ENCODE assay signal across 8 mouse cellular contexts in genomic region chr2:6273392-6273845, GRCm38 (mm10). TPM values are rescaled to one million over a fixed set of nuclear protein-coding genes. Genes with fewer than 3 reads are reported as not detected.
DNase-seq lines count a peak whose midpoint lies in the region; ATAC-seq and TF ChIP-seq lines count a peak whose summit lies in the region.

No protein-coding gene starts in this region.

- H3K4me3 ChIP-seq in hindbrain, embryonic 10.5 days, result no peak overlapping the region
- no peak overlapping the region for H3K4me3 ChIP-seq in hindbrain, embryonic 13.5 days
- H3K4me3 ChIP-seq in CH12.LX (replicated peaks in 1 of 3; ENCODE audit: low read depth in 2 of 3, low read length in 2 of 3, poor library complexity in 1 of 3), result peak overlapping the region; percentile 23 to 56 (median 41)
- no peak overlapping the region for H3K4me3 ChIP-seq in kidney, embryonic 16.5 days (ENCODE audit: low read length)

- peak; percentile 19 for DNase-seq in hindbrain, embryonic 10.5 days (ENCODE audit: low spot score)
- DNase-seq in CH12.LX (ENCODE audit: extremely low read depth), result peak; percentile 74
- DNase-seq in lung, postnatal 4 days, result peak; percentile 46 to 47
- no peak for DNase-seq in adrenal gland, adult 2 months
- DNase-seq in gastrocnemius, postnatal 10 days, result no peak

- no peaks in the 10 kb centered on the region for H3K9me3 ChIP-seq in hindbrain, embryonic 10.5 days
- no peaks in the 10 kb centered on the region for H3K9me3 ChIP-seq in hindbrain, embryonic 13.5 days
- no peaks in the 10 kb centered on the region for H3K9me3 ChIP-seq in CH12.LX (replicated peaks; ENCODE audit: low read length)
- H3K9me3 ChIP-seq in kidney, embryonic 16.5 days (ENCODE audit: low read length), result no peaks in the 10 kb centered on the region

- ATAC-seq in hindbrain, embryonic 13.5 days (ENCODE audit: low FRiP score), result no peak
- peak; percentile 92 for ATAC-seq in common myeloid progenitor, adult 5-6 weeks (replicated peaks; ENCODE audit: low read depth, poor library complexity, severe bottlenecking)
- ATAC-seq in kidney, embryonic 16.5 days (ENCODE audit: low FRiP score, low TSS enrichment), result peak; percentile 39; the same call in 1 of the 2 replicates

- peaks cover 14% of the 10 kb centered on the region for H3K4me1 ChIP-seq in hindbrain, embryonic 10.5 days (replicated peaks)
- H3K4me1 ChIP-seq in hindbrain, embryonic 13.5 days (replicated peaks), result peaks cover 9% of the 10 kb centered on the region
- peaks cover 2 to 23% of the 10 kb centered on the region in 2 experiments for H3K4me1 ChIP-seq in CH12.LX (ENCODE audit: control insufficient read depth in 1 of 2, insufficient read depth in 2 of 2)
- H3K4me1 ChIP-seq in kidney, embryonic 16.5 days (ENCODE audit: insufficient read depth, low read length), result peaks cover 9% of the 10 kb centered on the region

- in situ Hi-C loops in CH12.LX (cut with MboI; ENCODE audit: low pct_ligation_motif_present, low pct_unique_long_range_greater_than_20kb, low sequenced_read_pairs), result no loop called here

- TF ChIP-seq POLR2A in CH12.LX (IDR thresholded peaks at IDR 0.05; ENCODE audit: low read depth, low read length), result no peak; the same call in 1 of the 2 replicates

- WGBS in hindbrain, embryonic 10.5 days, result 36% methylated on average over 10 of the region's 10 CpGs
- 50% methylated on average over 10 of the region's 10 CpGs for WGBS in hindbrain, embryonic 13.5 days
- WGBS in kidney, embryonic 16.5 days, result 19% methylated on average over 10 of the region's 10 CpGs

- H3K36me3 ChIP-seq in hindbrain, embryonic 10.5 days, result no peaks in the 10 kb centered on the region
- no peaks in the 10 kb centered on the region for H3K36me3 ChIP-seq in hindbrain, embryonic 13.5 days
- no peaks in the 10 kb centered on the region for H3K36me3 ChIP-seq in CH12.LX (replicated peaks in 1 of 2; ENCODE audit: control insufficient read depth in 1 of 2, insufficient read depth in 1 of 2, low read length in 1 of 2)
- no peaks in the 10 kb centered on the region for H3K36me3 ChIP-seq in kidney, embryonic 16.5 days (ENCODE audit: insufficient read depth, low read length)

- peak overlapping the region; percentile 72 for H3K27ac ChIP-seq in hindbrain, embryonic 10.5 days
- H3K27ac ChIP-seq in hindbrain, embryonic 13.5 days, result no peak overlapping the region
- peak overlapping the region; percentile 3; the same call in 1 of the 2 replicates for H3K27ac ChIP-seq in CH12.LX (ENCODE audit: insufficient read depth, low read depth)
- peak overlapping the region; percentile 54; the same call in 1 of the 2 replicates for H3K27ac ChIP-seq in kidney, embryonic 16.5 days (ENCODE audit: low read length)

- no peak for TF ChIP-seq CTCF in CH12.LX (conservative IDR thresholded peaks at IDR 0.05 in 1 of 2, IDR thresholded peaks at IDR 0.05 in 1 of 2; ENCODE audit: low read depth in 2 of 2, low read length in 2 of 2)

- H3K4me2 ChIP-seq in hindbrain, embryonic 13.5 days, result no peak overlapping the region
- H3K4me2 ChIP-seq in CH12.LX (ENCODE audit: insufficient read depth, low read depth, poor library complexity, severe bottlenecking), result peak overlapping the region; percentile 72
- H3K4me2 ChIP-seq in kidney, embryonic 16.5 days (replicated peaks; ENCODE audit: low read depth, low read length), result peak overlapping the region; percentile 14

- TF ChIP-seq RAD21 in CH12.LX (IDR thresholded peaks at IDR 0.05; ENCODE audit: low read depth, low read length), result no peak

- H3K27me3 ChIP-seq in hindbrain, embryonic 10.5 days (ENCODE audit: insufficient read depth, poor library complexity, severe bottlenecking), result no peaks in the 10 kb centered on the region
- H3K27me3 ChIP-seq in hindbrain, embryonic 13.5 days, result no peaks in the 10 kb centered on the region
- H3K27me3 ChIP-seq in CH12.LX (replicated peaks), result no peaks in the 10 kb centered on the region
- no peaks in the 10 kb centered on the region for H3K27me3 ChIP-seq in kidney, embryonic 16.5 days (ENCODE audit: insufficient read depth, low read length)

- H3K9ac ChIP-seq in hindbrain, embryonic 13.5 days, result no peak overlapping the region
- peak overlapping the region; percentile 38 for H3K9ac ChIP-seq in CH12.LX (ENCODE audit: insufficient read depth, low read depth)
- H3K9ac ChIP-seq in kidney, embryonic 16.5 days (replicated peaks; ENCODE audit: low read length), result peak overlapping the region; percentile 14; the same call in 1 of the 2 replicates

- peak; percentile 50; the same call in 1 of the 2 replicates for TF ChIP-seq EP300 in CH12.LX (IDR thresholded peaks at IDR 0.05; ENCODE audit: low read length)

- dilution Hi-C loops in CH12.LX (cut with MboI; ENCODE audit: extremely low pct_ligation_motif_present, extremely low pct_unique_long_range_greater_than_20kb, low sequenced_read_pairs), result no loop called here

- no peaks in the 10 kb centered on the region for H3K79me2 ChIP-seq in CH12.LX (replicated peaks; ENCODE audit: control insufficient read depth, extremely low read depth, insufficient read depth, poor library complexity, severe bottlenecking)

TF ChIP-seq in CH12.LX, 34 proteins besides CTCF, POLR2A, EP300 and RAD21:
- TF ChIP-seq NRF1 (IDR thresholded peaks at IDR 0.05; ENCODE audit: low read depth, low read length) (no peak), ZMIZ1 (IDR thresholded peaks at IDR 0.05; ENCODE audit: low read depth, low read length) (no peak), MAZ (IDR thresholded peaks at IDR 0.05; ENCODE audit: low read depth, low read length) (peak; percentile 45; the same call in 1 of the 2 replicates), BHLHE40 (IDR thresholded peaks at IDR 0.05; ENCODE audit: low read depth, low read length) (peak; percentile 61), SMC3 (IDR thresholded peaks at IDR 0.05; ENCODE audit: low read depth, low read length) (no peak), SIN3A (IDR thresholded peaks at IDR 0.05; ENCODE audit: low read length) (no peak), TCF12 (IDR thresholded peaks at IDR 0.05; ENCODE audit: low read depth, low read length) (peak; percentile 17; the same call in 1 of the 2 replicates), ZKSCAN1 (IDR thresholded peaks at IDR 0.05; ENCODE audit: borderline replicate concordance, low read depth, low read length) (no peak), MYC (IDR thresholded peaks at IDR 0.05; ENCODE audit: low read depth, low read length) (no peak), GABPA (IDR thresholded peaks at IDR 0.05; ENCODE audit: insufficient replicate concordance, low read depth, low read length) (no peak), ZNF384 (IDR thresholded peaks at IDR 0.05; ENCODE audit: low read depth, low read length) (peak; percentile 30; the same call in 1 of the 2 replicates), E2F4 (IDR thresholded peaks at IDR 0.05; ENCODE audit: insufficient replicate concordance, low read depth, low read length) (no peak), ELF1 (IDR thresholded peaks at IDR 0.05; ENCODE audit: low read depth, low read length) (peak; percentile 78), HCFC1 (IDR thresholded peaks at IDR 0.05; ENCODE audit: low read depth, low read length) (peak; percentile 55), JUND (conservative IDR thresholded peaks at IDR 0.05; ENCODE audit: low read depth, low read length) (no peak), KAT2A (IDR thresholded peaks at IDR 0.05; ENCODE audit: insufficient replicate concordance, low read length) (no peak), NELFE (IDR thresholded peaks at IDR 0.05; ENCODE audit: low read depth, low read length) (0 out of 2 replicates have a peak, but pooled peaks have one; percentile 35), CHD2 (IDR thresholded peaks at IDR 0.05; ENCODE audit: low read length) (peak; percentile 35; the same call in 1 of the 2 replicates), POLR2AphosphoS2 (IDR thresholded peaks at IDR 0.05; ENCODE audit: low read depth, low read length) (no peak), UBTF (IDR thresholded peaks at IDR 0.05; ENCODE audit: low read depth, low read length) (no peak), MEF2A (IDR thresholded peaks at IDR 0.05; ENCODE audit: borderline replicate concordance, low read depth, low read length) (peak; percentile 18; the same call in 1 of the 2 replicates), MXI1 (IDR thresholded peaks at IDR 0.05; ENCODE audit: low read depth, low read length) (no peak), IRF4 (IDR thresholded peaks at IDR 0.05; ENCODE audit: low read depth, low read length) (peak; percentile 52; the same call in 1 of the 2 replicates), MAX (IDR thresholded peaks at IDR 0.05; ENCODE audit: low read length) (0 out of 2 replicates have a peak, but pooled peaks have one; percentile 16), MAFK (IDR thresholded peaks at IDR 0.05; ENCODE audit: insufficient replicate concordance, low read length) (no peak), USF2 (conservative IDR thresholded peaks at IDR 0.05; ENCODE audit: low read depth, low read length) (no peak), ETS1 (conservative IDR thresholded peaks at IDR 0.05; ENCODE audit: low read depth, low read length) (no peak), CHD1 (IDR thresholded peaks at IDR 0.05; ENCODE audit: low read depth, low read length) (no peak), RCOR1 (conservative IDR thresholded peaks at IDR 0.05; ENCODE audit: low read depth, low read length) (no peak), JUN (IDR thresholded peaks at IDR 0.05; ENCODE audit: insufficient read depth, low read depth, low read length) (no peak), ZC3H11A (IDR thresholded peaks at IDR 0.05; ENCODE audit: low read depth, low read length) (no peak)

RNA-seq across cellular contexts. Expression of gene Usp6nl, which starts 49.0 kb away (rescaled TPM):
- 9.3 and 11.6 TPM in 2 replicates for polyA plus RNA-seq in hindbrain, embryonic 10.5 days (2016; fragmentation: Nextera tagmentation; extraction: Ambion mirVana)
- polyA plus RNA-seq in hindbrain, embryonic 13.5 days (2015; fragmentation: Nextera tagmentation; extraction: Ambion mirVana), result 6.2 and 7.2 TPM in 2 replicates
- total RNA-seq in CH12.LX (2012; rRNA removed) (4.2 and 4.6 TPM in 2 replicates), CH12.LX (2014; rRNA removed) (4.1 and 4.3 TPM in 2 replicates)
- polyA plus RNA-seq in CH12.LX (2012; ENCODE audit: insufficient read length, low read depth), result 12.1 and 14.2 TPM in 2 replicates
- total RNA-seq in common myeloid progenitor, adult 5-6 weeks (2017), result 14.2 and 24.0 TPM in 2 replicates
- polyA plus RNA-seq in kidney, embryonic 16.5 days (2015; fragmentation: Nextera tagmentation; extraction: Ambion mirVana), result 8.6 and 8.8 TPM in 2 replicates
- total RNA-seq in adrenal gland, adult 2 months (2021), result 10 to 100 TPM; 35.9 to 42.0 TPM
- 3.3 and 5.9 TPM in 2 replicates for polyA plus RNA-seq in adrenal gland, adult 2 months (2012; rRNA removed)
- 10 to 100 TPM in 1 of 2 experiments, 1 to 10 TPM in 1; 8.9 to 11.4 TPM for total RNA-seq in gastrocnemius, postnatal 10 days (2021)

Comparison
In these comparisons a context has a peak if more than half of its experiments do, and no peak if none do; other contexts are left out.
1. DNase-seq: peak in hindbrain, embryonic 10.5 days (single experiment), CH12.LX (single experiment) and lung, postnatal 4 days (2 of 2); none in adrenal gland, adult 2 months (single experiment) and gastrocnemius, postnatal 10 days (single experiment).
2. H3K4me3 ChIP-seq: peak in CH12.LX (3 of 3); none in hindbrain, embryonic 10.5 days (single experiment), hindbrain, embryonic 13.5 days (single experiment) and kidney, embryonic 16.5 days (single experiment).